Mouse (Mus musculus): ENCODE measurements around the gene Hs2st1. TPM values are rescaled to one million over a fixed set of nuclear protein-coding genes. Genes with fewer than 3 reads are reported as not detected.

Hs2st1 gene
- 7.3 and 7.9 TPM in 2 replicates for polyA plus RNA-seq (2014; fragmentation: Nextera tagmentation; extraction: Ambion mirVana)

GRCm38 (mm10) chr3:144570047-144570815 lies at the start of gene Hs2st1, which contains the start of gene Selenof:
Gene Hs2st1, minus strand, starts transcription at chr3:144570181.
Gene Selenof, plus strand, starts transcription at chr3:144570304.
- peak within 1 kb of the TSS; percentile 91 for H3K27ac ChIP-seq (ENCODE audit: low read depth, low read length)
- H3K27me3 ChIP-seq (ENCODE audit: control insufficient read depth, insufficient read depth, low read length) = no peaks in the 10 kb centered on the region
- H3K4me2 ChIP-seq = peak within 1 kb of the TSS; percentile 95
- H3K9me3 ChIP-seq (replicated peaks; ENCODE audit: control insufficient read depth, low read length) = no peaks in the 10 kb centered on the region
- peaks cover 14% of the 10 kb centered on the region for H3K4me1 ChIP-seq (ENCODE audit: control insufficient read depth, insufficient read depth, low read length)
- H3K4me3 ChIP-seq (ENCODE audit: low read depth, low read length) = peak within 1 kb of the TSS; percentile 84
- peak within 1 kb of the TSS; percentile 92 for H3K9ac ChIP-seq (ENCODE audit: low read depth, low read length)
- H3K36me3 ChIP-seq (ENCODE audit: control insufficient read depth, insufficient read depth, low read length) = no peaks in the 10 kb centered on the region; the same call in 1 of the 2 replicates
- under 1% methylated on average over 52 of the region's 69 CpGs for WGBS (ENCODE audit: insufficient replicate concordance)
- peak; percentile 99 for ATAC-seq (replicated peaks; ENCODE audit: insufficient number of reproducible peaks, low FRiP score, low TSS enrichment)

DNA sequence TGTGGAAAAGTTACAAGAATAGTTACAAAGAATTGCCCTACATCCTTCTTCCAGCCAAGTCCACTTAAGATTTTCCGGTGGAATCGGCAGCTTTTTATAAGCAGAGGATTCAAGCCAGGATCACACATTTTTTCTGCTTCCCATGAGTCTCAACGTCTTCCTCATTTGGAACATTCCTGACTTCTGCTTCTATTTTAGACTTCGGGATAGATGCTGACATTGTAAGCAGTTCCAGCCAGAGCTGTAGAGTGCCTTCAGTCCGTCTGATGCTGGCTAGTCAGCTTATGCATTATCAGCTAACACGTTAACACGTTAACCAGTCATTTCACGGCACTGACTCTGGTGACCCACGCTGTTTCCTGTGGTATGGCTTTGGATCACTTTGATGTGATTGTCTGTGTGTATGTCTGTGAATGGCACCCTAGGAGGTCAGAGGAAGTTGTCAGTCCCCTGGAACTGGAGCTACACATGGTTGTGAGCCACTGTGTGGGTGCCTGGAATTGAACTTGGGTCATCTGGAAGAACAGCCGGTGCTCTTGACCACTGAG lies 47.7 kb upstream of the Hs2st1 start:
- peaks cover 2% of the 10 kb centered on the region; the same call in 1 of the 2 replicates for H3K9me3 ChIP-seq (replicated peaks; ENCODE audit: control insufficient read depth, low read length)
- H3K4me2 ChIP-seq = peak overlapping the region; percentile 9; the same call in 1 of the 2 replicates
- 51% methylated on average over 10 of the region's 10 CpGs for WGBS (ENCODE audit: insufficient replicate concordance)
- H3K4me3 ChIP-seq (ENCODE audit: low read depth, low read length) = no peak overlapping the region
- H3K4me1 ChIP-seq (ENCODE audit: control insufficient read depth, insufficient read depth, low read length) = peaks cover 5% of the 10 kb centered on the region; the same call in 1 of the 2 replicates
- no peak for ATAC-seq (replicated peaks; ENCODE audit: insufficient number of reproducible peaks, low FRiP score, low TSS enrichment)
- no peaks in the 10 kb centered on the region for H3K27me3 ChIP-seq (ENCODE audit: control insufficient read depth, insufficient read depth, low read length)
- no peak overlapping the region for H3K27ac ChIP-seq (ENCODE audit: low read depth, low read length)
- H3K9ac ChIP-seq (ENCODE audit: low read depth, low read length) = no peak overlapping the region
- H3K36me3 ChIP-seq (ENCODE audit: control insufficient read depth, insufficient read depth, low read length) = no peaks in the 10 kb centered on the region

DNA sequence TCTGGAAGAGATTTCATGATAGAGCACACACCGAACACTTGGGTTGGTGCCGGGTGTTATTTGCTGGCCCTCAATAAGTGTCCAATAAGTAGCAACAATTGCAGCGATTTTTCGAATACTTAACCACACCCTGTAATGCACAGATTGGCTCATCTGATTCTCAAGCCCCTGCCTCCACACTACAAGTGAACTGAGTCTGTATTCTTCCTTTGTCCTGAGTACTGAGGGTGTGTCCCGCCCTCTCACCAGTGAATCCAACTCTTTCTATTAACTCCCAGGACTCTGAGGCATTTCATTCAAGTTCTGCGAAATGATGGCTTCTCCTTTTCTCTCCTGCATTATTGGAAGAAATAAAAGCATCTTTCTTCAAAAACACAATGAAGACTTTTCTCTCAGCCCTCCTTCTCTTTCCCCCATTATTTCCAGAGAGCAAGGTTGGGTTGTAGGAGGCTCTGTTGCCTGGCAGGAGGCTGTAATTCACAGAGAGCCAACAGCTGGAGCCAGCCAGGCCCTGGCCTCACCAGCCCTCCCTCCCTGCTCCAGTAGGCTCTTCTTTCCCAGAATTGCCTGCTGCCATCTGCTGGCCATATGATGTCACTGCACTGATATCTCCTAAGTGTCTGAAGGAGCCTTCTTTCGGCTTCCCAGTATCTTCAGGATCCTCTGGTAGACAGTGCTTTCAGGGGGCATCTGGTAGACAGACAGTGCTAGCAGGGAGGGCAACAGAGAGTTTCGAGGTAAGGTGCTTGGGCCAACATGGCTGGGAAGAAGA lies 46.9 kb upstream of the Hs2st1 start:
- H3K4me1 ChIP-seq (ENCODE audit: control insufficient read depth, insufficient read depth, low read length) = peaks cover 8% of the 10 kb centered on the region; the same call in 1 of the 2 replicates
- peaks cover 2% of the 10 kb centered on the region; the same call in 1 of the 2 replicates for H3K9me3 ChIP-seq (replicated peaks; ENCODE audit: control insufficient read depth, low read length)
- 79% methylated on average over 8 of the region's 8 CpGs for WGBS (ENCODE audit: insufficient replicate concordance)
- no peak overlapping the region for H3K27ac ChIP-seq (ENCODE audit: low read depth, low read length)
- no peak overlapping the region for H3K9ac ChIP-seq (ENCODE audit: low read depth, low read length)
- H3K4me3 ChIP-seq (ENCODE audit: low read depth, low read length) = no peak overlapping the region
- peak; percentile 42; the same call in 1 of the 2 replicates for ATAC-seq (replicated peaks; ENCODE audit: insufficient number of reproducible peaks, low FRiP score, low TSS enrichment)
- peak overlapping the region; percentile 9; the same call in 1 of the 2 replicates for H3K4me2 ChIP-seq
- H3K27me3 ChIP-seq (ENCODE audit: control insufficient read depth, insufficient read depth, low read length) = no peaks in the 10 kb centered on the region
- H3K36me3 ChIP-seq (ENCODE audit: control insufficient read depth, insufficient read depth, low read length) = no peaks in the 10 kb centered on the region

- H3K9ac ChIP-seq (ENCODE audit: low read depth, low read length) = no peak overlapping the region
Measured at GRCm38 (mm10) chr3:144615459-144615858, 45.5 kb upstream of the Hs2st1 start.

DNA sequence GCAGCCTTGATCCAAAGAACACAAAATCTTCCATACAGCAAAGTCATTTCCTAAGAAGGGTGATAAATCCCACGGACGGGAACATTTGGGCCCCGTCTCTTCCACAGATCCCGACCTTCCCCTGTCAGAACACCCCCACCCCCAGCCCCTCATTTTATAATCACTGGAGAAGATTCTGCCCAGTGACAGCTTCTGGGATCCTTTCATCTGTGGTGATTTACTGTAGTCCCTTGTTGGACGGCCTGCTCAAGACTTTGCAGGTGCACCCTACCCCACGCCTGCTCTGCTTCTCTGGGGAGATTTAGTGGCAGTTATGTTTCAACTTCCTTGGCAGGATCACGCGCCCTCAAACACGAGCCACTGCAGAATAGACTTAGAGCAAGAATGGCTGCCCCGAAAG lies 44.7 kb upstream of the Hs2st1 start:
- Histone ChIP-seq H3K9me3 (replicated peaks; ENCODE audit: control insufficient read depth, low read length) (peaks cover 2% of the 10 kb centered on the region; the same call in 1 of the 2 replicates), H3K4me3 (ENCODE audit: low read depth, low read length) (no peak overlapping the region), H3K27ac (ENCODE audit: low read depth, low read length) (no peak overlapping the region), H3K36me3 (ENCODE audit: control insufficient read depth, insufficient read depth, low read length) (no peaks in the 10 kb centered on the region), H3K27me3 (ENCODE audit: control insufficient read depth, insufficient read depth, low read length) (no peaks in the 10 kb centered on the region), H3K4me1 (ENCODE audit: control insufficient read depth, insufficient read depth, low read length) (peaks cover 8% of the 10 kb centered on the region; the same call in 1 of the 2 replicates), H3K4me2 (no peak overlapping the region), H3K9ac (ENCODE audit: low read depth, low read length) (no peak overlapping the region)
- no peak for ATAC-seq (replicated peaks; ENCODE audit: insufficient number of reproducible peaks, low FRiP score, low TSS enrichment)
- 71% methylated on average over 10 of the region's 10 CpGs for WGBS (ENCODE audit: insufficient replicate concordance)

More at GRCm38 (mm10) chr3:144615459-144615858, 45.5 kb upstream of the Hs2st1 start:
- no peak overlapping the region for H3K4me2 ChIP-seq
- H3K27me3 ChIP-seq (ENCODE audit: control insufficient read depth, insufficient read depth, low read length) = no peaks in the 10 kb centered on the region
- H3K36me3 ChIP-seq (ENCODE audit: control insufficient read depth, insufficient read depth, low read length) = no peaks in the 10 kb centered on the region
- WGBS (ENCODE audit: insufficient replicate concordance) = 75% methylated on average over 9 of the region's 9 CpGs
- H3K4me3 ChIP-seq (ENCODE audit: low read depth, low read length) = no peak overlapping the region
- no peak overlapping the region for H3K27ac ChIP-seq (ENCODE audit: low read depth, low read length)
- peaks cover 8% of the 10 kb centered on the region; the same call in 1 of the 2 replicates for H3K4me1 ChIP-seq (ENCODE audit: control insufficient read depth, insufficient read depth, low read length)
- H3K9me3 ChIP-seq (replicated peaks; ENCODE audit: control insufficient read depth, low read length) = peaks cover 2% of the 10 kb centered on the region; the same call in 1 of the 2 replicates
- ATAC-seq (replicated peaks; ENCODE audit: insufficient number of reproducible peaks, low FRiP score, low TSS enrichment) = no peak

DNA sequence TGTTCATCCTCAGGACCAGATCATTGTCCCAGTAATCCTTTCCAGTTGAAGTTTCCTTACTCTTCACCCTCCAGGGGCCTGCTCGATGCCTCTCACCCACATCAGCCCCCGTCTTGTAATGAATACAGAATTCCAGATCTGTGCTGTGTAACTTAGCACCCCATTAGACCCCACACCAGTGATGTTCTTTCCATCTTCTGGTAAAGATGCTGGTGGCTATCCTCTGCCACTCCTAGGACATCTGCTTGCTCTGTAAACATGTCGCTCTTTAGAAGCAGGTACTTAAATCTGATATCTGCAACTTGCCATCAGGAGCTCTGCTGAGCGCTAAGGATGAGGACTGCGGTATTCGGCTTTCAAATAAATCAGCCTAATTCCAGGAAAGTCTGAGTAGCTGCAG lies 44.3 kb upstream of the Hs2st1 start:
- H3K36me3 ChIP-seq (ENCODE audit: control insufficient read depth, insufficient read depth, low read length) = no peaks in the 10 kb centered on the region
- ATAC-seq (replicated peaks; ENCODE audit: insufficient number of reproducible peaks, low FRiP score, low TSS enrichment) = no peak
- peaks cover 2% of the 10 kb centered on the region; the same call in 1 of the 2 replicates for H3K9me3 ChIP-seq (replicated peaks; ENCODE audit: control insufficient read depth, low read length)
- H3K4me1 ChIP-seq (ENCODE audit: control insufficient read depth, insufficient read depth, low read length) = peaks cover 8% of the 10 kb centered on the region; the same call in 1 of the 2 replicates
- no peaks in the 10 kb centered on the region for H3K27me3 ChIP-seq (ENCODE audit: control insufficient read depth, insufficient read depth, low read length)
- no peak overlapping the region for H3K27ac ChIP-seq (ENCODE audit: low read depth, low read length)
- no peak overlapping the region for H3K9ac ChIP-seq (ENCODE audit: low read depth, low read length)
- 63% methylated on average over 6 of the region's 6 CpGs for whole genome bisulfite sequencing (ENCODE audit: insufficient replicate concordance)
- H3K4me3 ChIP-seq (ENCODE audit: low read depth, low read length) = no peak overlapping the region
- no peak overlapping the region for H3K4me2 ChIP-seq

- Histone ChIP-seq H3K27me3 (ENCODE audit: control insufficient read depth, insufficient read depth, low read length) (no peaks in the 10 kb centered on the region), H3K36me3 (ENCODE audit: control insufficient read depth, insufficient read depth, low read length) (no peaks in the 10 kb centered on the region), H3K4me3 (ENCODE audit: low read depth, low read length) (no peak overlapping the region), H3K9ac (ENCODE audit: low read depth, low read length) (no peak overlapping the region), H3K4me1 (ENCODE audit: control insufficient read depth, insufficient read depth, low read length) (peaks cover 6% of the 10 kb centered on the region; the same call in 1 of the 2 replicates), H3K4me2 (no peak overlapping the region), H3K9me3 (replicated peaks; ENCODE audit: control insufficient read depth, low read length) (no peaks in the 10 kb centered on the region), H3K27ac (ENCODE audit: low read depth, low read length) (no peak overlapping the region)
- 62% methylated on average over 6 of the region's 6 CpGs for WGBS (ENCODE audit: insufficient replicate concordance)
- ATAC-seq (replicated peaks; ENCODE audit: insufficient number of reproducible peaks, low FRiP score, low TSS enrichment) = no peak
Measured at GRCm38 (mm10) chr3:144612382-144612781, 42.4 kb upstream of the Hs2st1 start.

- H3K27me3 ChIP-seq (ENCODE audit: control insufficient read depth, insufficient read depth, low read length) = no peaks in the 10 kb centered on the region
- 0 out of 2 replicates have a peak, but pooled peaks cover 3% of the 10 kb centered on the region for H3K4me1 ChIP-seq (ENCODE audit: control insufficient read depth, insufficient read depth, low read length)
- no peak overlapping the region for H3K27ac ChIP-seq (ENCODE audit: low read depth, low read length)
- no peak for ATAC-seq (replicated peaks; ENCODE audit: insufficient number of reproducible peaks, low FRiP score, low TSS enrichment)
- WGBS (ENCODE audit: insufficient replicate concordance) = 52% methylated on average over 8 of the region's 8 CpGs
- H3K36me3 ChIP-seq (ENCODE audit: control insufficient read depth, insufficient read depth, low read length) = no peaks in the 10 kb centered on the region
- no peak overlapping the region for H3K4me2 ChIP-seq
- H3K9ac ChIP-seq (ENCODE audit: low read depth, low read length) = no peak overlapping the region
- H3K4me3 ChIP-seq (ENCODE audit: low read depth, low read length) = no peak overlapping the region
- H3K9me3 ChIP-seq (replicated peaks; ENCODE audit: control insufficient read depth, low read length) = no peaks in the 10 kb centered on the region
Measured at GRCm38 (mm10) chr3:144611626-144612271, 41.8 kb upstream of the Hs2st1 start.

Measured in heart, embryonic 11.5 days (tissue).